27 mouse cellular contexts compared by ENCODE assay signal in the genomic region with DNA sequence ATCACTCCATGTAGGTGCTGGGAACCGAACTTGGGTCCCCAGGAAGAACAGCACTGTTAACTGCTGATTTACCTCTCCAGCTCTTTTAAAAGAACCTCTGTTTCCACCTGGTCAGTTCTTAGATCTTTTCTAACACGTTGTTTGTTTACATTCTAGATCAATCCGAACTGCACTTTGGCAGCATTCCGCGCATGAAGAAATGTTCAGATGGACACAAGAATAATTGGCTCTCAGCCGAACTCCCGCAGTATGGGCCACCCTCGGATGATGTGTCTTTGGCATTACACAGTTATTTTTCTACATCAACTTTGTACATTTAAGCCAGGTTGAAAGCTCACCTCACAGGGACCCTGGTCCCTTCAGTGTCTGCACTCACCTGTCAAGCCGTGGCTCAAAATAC.
"Had no signal": no experiment of that assay in that cellular context is flagged by ENCODE, and none has a peak within 500 bp of the region (broad histone marks: within the 10 kb centered on the region; RNA-seq: fewer than 3 reads in every experiment).

No protein-coding gene starts in this region.

- H3K4me1 ChIP-seq: embryonic facial prominence, embryonic 13.5 days; embryonic facial prominence, embryonic 15.5 days; forebrain, embryonic 10.5 days; forebrain, embryonic 12.5 days; forebrain, embryonic 13.5 days; forebrain, embryonic 15.5 days had no signal

- H3K27me3 ChIP-seq: embryonic facial prominence, embryonic 12.5 days; embryonic facial prominence, embryonic 13.5 days; embryonic facial prominence, embryonic 15.5 days; forebrain, embryonic 12.5 days; forebrain, embryonic 13.5 days; forebrain, embryonic 15.5 days had no signal

- H3K27ac ChIP-seq: embryonic facial prominence, embryonic 10.5 days; embryonic facial prominence, embryonic 12.5 days; embryonic facial prominence, embryonic 13.5 days; embryonic facial prominence, embryonic 15.5 days; forebrain, embryonic 10.5 days; forebrain, embryonic 12.5 days; forebrain, embryonic 13.5 days; forebrain, embryonic 15.5 days; gastrocnemius, adult 2 months had no signal

- DNase-seq: cerebellum, adult 2 months; cerebellum, adult 8-10 months; cerebellum, adult 9-10 months; cerebellum, adult 9-11 months; cerebellum, postnatal 10 days; cerebellum, postnatal 14 days; cerebellum, postnatal 25 days; cerebellum, postnatal 36 days; embryo, embryonic 11 days; forebrain, postnatal 0 days; gastrocnemius, adult 2 months; gastrocnemius, postnatal 10 days; gastrocnemius, postnatal 14 days; gastrocnemius, postnatal 25 days; gastrocnemius, postnatal 36 days; heart, adult 18-20 months had no signal

- H3K4me3 ChIP-seq: embryonic facial prominence, embryonic 10.5 days; embryonic facial prominence, embryonic 12.5 days; embryonic facial prominence, embryonic 13.5 days; embryonic facial prominence, embryonic 15.5 days; erythroblast, embryonic 14.5 days; forebrain, embryonic 10.5 days; forebrain, embryonic 12.5 days; forebrain, embryonic 13.5 days; forebrain, embryonic 15.5 days; gastrocnemius, adult 2 months had no signal

- H3K4me2 ChIP-seq: embryonic facial prominence, embryonic 12.5 days; embryonic facial prominence, embryonic 13.5 days; embryonic facial prominence, embryonic 15.5 days; forebrain, embryonic 12.5 days; forebrain, embryonic 13.5 days; forebrain, embryonic 15.5 days had no signal

- ATAC-seq: forebrain, embryonic 13.5 days; forebrain, embryonic 14.5 days; forebrain, embryonic 15.5 days; forebrain, embryonic 16.5 days; forebrain, postnatal 0 days had no signal

- H3K36me3 ChIP-seq: embryonic facial prominence, embryonic 10.5 days; embryonic facial prominence, embryonic 12.5 days; embryonic facial prominence, embryonic 13.5 days; embryonic facial prominence, embryonic 15.5 days; forebrain, embryonic 10.5 days; forebrain, embryonic 12.5 days; forebrain, embryonic 15.5 days had no signal

- H3K9me3 ChIP-seq: embryonic facial prominence, embryonic 10.5 days; embryonic facial prominence, embryonic 12.5 days; embryonic facial prominence, embryonic 13.5 days; embryonic facial prominence, embryonic 15.5 days; forebrain, embryonic 10.5 days; forebrain, embryonic 12.5 days; forebrain, embryonic 13.5 days; forebrain, embryonic 15.5 days had no signal

- H3K9ac ChIP-seq: embryonic facial prominence, embryonic 12.5 days; embryonic facial prominence, embryonic 13.5 days; embryonic facial prominence, embryonic 15.5 days; forebrain, embryonic 12.5 days; forebrain, embryonic 13.5 days; forebrain, embryonic 15.5 days; forebrain, postnatal 0 days had no signal
